Mouse (Mus musculus): Measurements from ENCODE around the gene Mn1.

GRCm38 (mm10) chr5:111476141-111476540 lies 59.0 kb downstream of the Mn1 start:
- no peak for TF ChIP-seq CTCF (IDR thresholded peaks at IDR 0.05; ENCODE audit: borderline replicate concordance, insufficient read depth, low read depth, low read length)
- TF ChIP-seq POLR2A (IDR thresholded peaks at IDR 0.05; ENCODE audit: borderline replicate concordance, insufficient read depth, low read length): no peak
